Mouse (Mus musculus) brown adipose tissue, adult 24 weeks (tissue): ENCODE results near the gene Btbd3. TPM values are rescaled to one million over a fixed set of nuclear protein-coding genes. Genes with fewer than 3 reads are reported as not detected.
A peak's percentile ranks its signal among the peaks of the same experiment; 100 is the strongest.

Experiments used
- H3K27ac ChIP-seq: fragments of 200-500 bp; replicated peaks from 2 replicates; pipeline ENCODE4 v1.5.1; 2012; ENCODE audit warnings: low read depth, mild to moderate bottlenecking, low read length
- H3K4me1 ChIP-seq: fragments of 200-500 bp; 2 replicates; pipeline ENCODE4 v1.6.1; 2012; ENCODE audit warnings: low read length, mixed read lengths; ENCODE audit not compliant: control insufficient read depth, insufficient read depth, insufficient read length
- H3K4me3 ChIP-seq: fragments of 200-500 bp; 2 replicates; pipeline ENCODE4 v1.5.1; 2012; ENCODE audit warnings: low read depth, mild to moderate bottlenecking, low read length, moderate library complexity; ENCODE audit not compliant: insufficient read depth
- polyA plus RNA-seq: library from polyadenylated mRNA; stranded (reverse); fragments of >200 nt; gene quantifications from 2 replicates; pipeline ENCODE4 v1.2.4, GENCODE M21; 2012; ENCODE audit not compliant: missing spikeins, insufficient read depth, insufficient read length

The Btbd3 gene
- 9.1 and 9.5 TPM in 2 replicates for polyA plus RNA-seq

DNA sequence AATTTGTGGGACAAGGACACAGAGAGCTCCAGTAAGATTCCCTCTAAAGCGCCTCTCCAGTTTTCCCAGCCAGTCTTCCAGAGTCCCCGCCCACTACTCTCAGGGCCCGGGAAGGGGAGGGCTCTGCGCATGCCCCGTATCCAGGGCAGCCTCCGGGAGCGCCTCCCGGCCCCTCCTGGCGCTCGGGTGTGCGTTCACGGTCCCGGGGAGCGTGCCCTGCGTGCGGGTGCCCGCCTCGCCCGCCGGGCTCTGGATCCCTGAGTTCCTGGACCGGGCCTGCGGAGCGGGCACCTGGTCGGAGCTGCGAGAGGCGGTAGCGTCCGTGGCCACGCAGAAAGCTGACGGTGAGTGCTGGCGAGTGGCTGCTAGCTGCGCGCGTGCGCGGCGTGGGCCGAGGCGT, at the start of gene Btbd3:
TSS of gene Btbd3 (plus strand) at position 155 of the 400 bp plus-strand sequence.
- peak within 1 kb of the TSS; percentile 99 for H3K4me3 ChIP-seq
- peaks cover 16% of the 10 kb centered on the region for H3K4me1 ChIP-seq
- H3K27ac ChIP-seq = peak within 1 kb of the TSS; percentile 89

DNA sequence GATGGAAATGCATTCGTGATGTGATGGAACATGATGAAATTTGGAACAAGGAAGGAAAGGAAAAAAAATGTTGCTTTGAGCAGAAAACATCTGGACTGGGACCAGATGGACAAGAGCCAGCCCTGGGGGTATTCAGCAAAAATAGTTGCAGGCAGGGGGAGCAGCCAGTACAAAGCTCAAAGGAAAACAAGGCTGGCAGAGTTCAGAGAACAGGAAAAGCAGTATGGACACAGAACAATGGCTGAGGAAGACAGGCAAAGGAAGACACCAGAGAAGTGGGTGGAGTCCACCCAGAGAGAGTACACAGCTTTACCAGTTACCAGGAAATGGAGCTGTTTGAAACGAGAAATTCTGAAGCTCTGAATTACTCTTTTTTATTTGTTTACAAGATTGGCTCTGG, 40.8 kb upstream of the Btbd3 start:
- no peak overlapping the region for H3K4me3 ChIP-seq
- H3K27ac ChIP-seq = peak overlapping the region; percentile 70; the same call in 1 of the 2 replicates
- no peaks in the 10 kb centered on the region; the same call in 1 of the 2 replicates for H3K4me1 ChIP-seq

DNA sequence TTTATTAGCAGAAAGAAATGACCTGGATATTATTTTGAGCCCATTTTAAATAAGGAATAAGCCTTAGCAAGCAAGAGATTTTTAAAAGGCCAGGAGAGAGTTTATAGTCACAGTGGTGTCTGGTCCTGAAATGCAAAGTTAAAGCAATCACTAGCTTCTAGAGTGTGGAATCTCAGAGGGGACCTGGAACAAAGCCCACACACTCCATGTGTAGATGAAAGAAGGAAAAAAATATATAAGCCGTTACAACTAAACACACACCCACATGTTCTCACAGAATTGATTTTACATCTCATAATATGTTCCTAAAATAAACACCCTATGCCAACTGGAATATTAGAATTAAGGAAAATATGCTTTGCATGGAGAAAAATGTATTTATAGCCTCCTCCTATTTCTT, 36.1 kb upstream of the Btbd3 start:
- no peak overlapping the region for H3K27ac ChIP-seq

DNA sequence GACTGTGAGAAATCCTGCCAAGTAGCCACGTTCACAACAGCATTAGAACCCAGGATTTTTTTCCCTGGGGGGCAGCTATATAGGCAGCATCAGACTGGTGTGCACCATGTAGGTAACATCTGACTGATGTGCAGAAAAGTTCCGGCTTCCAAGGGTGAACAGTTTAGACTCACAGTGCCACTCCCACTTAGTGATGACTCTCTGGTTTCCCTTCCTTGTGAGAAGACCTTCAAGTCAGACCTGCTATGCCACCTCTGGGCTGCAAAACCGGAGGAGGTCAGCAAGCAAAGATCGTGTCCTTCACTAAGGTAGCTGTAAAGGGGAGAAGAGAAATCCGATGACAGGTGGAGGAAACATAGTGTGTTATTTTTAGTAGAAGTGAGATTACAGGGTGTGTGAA, 24.1 kb upstream of the Btbd3 start:
- Histone ChIP-seq H3K4me3 (no peak overlapping the region), H3K4me1 (no peaks in the 10 kb centered on the region), H3K27ac (no peak overlapping the region)

More for the DNA sequence above, 36.1 kb upstream of the Btbd3 start:
- Histone ChIP-seq H3K4me1 (no peaks in the 10 kb centered on the region; the same call in 1 of the 2 replicates), H3K4me3 (no peak overlapping the region)

DNA sequence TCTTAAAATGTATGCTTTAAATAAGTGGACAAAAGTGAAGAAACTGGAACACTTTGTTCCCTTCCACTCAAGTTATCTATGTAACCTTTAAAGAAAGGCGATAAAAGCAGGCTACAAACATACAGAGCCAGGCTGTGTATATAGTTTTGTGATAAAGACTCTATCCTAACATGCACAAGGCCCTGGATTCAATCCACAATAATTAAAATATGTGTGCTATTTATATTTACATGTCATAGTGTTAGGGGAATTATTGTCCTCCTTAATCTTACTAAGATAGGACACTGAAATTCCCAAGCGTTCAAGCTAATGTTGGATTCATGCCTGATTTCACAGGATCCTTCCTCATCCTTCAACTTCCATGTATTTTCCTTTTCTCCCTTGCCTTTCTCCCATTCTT, 20.2 kb upstream of the Btbd3 start:
- Histone ChIP-seq H3K4me3 (no peak overlapping the region), H3K4me1 (no peaks in the 10 kb centered on the region), H3K27ac (no peak overlapping the region; the same call in 1 of the 2 replicates)

DNA sequence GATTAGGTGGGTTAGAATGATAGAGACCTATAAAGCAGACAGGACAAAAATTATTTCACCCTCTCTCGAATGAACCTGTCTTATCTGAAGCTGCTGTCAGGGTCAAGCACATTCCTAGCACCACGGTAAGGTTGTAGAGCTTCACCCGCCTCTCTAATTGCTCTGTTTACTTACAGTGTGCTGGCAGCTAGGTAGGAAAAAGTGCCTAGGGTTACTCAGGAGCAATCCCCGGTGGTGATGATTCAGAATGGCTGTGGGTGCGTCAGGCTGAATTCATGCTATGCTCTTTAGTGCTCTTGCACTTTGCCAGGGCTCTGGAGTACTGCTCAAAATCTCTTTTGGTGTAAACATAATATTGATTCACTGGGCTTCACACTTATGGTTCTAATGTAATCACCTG, 13.9 kb upstream of the Btbd3 start:
- H3K4me1 ChIP-seq = peaks cover 3% of the 10 kb centered on the region; the same call in 1 of the 2 replicates
- H3K4me3 ChIP-seq = no peak overlapping the region
- H3K27ac ChIP-seq = no peak overlapping the region

DNA sequence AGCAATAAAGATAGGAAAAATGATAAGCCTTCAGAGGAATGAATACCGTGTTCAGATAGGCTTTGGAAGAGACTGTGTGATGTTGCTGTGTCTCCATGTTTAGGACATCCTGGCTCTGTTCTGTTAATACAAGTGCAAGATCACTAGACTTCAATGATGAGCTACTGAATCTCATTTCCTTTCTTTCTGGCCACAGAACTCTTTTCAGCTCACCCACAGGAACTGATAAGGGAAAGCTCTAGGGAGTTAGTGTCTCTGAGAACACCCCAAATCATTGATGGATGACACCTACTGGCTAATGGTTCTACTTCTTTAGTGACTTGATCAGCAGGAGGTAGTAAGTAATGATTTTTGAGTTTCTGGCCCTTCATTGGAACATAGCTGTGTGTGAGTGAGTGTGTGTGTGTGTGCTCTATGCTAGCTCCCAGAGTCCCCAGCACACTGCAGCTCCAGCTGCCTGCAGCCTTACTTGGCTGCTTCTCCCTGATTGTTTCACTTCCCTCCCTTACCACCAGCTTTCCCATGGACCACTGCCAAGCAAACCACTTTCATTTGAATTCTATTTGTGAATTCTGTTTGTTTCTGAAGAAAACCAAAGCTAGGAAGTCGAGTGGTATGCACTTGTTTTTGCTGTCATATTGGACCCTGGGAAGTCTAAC, 10.6 kb upstream of the Btbd3 start:
- H3K27ac ChIP-seq = 0 out of 2 replicates have a peak overlapping the region, but pooled peaks have one; percentile 21
- H3K4me1 ChIP-seq = peaks cover 3% of the 10 kb centered on the region; the same call in 1 of the 2 replicates
- 0 out of 2 replicates have a peak overlapping the region, but pooled peaks have one; percentile 12 for H3K4me3 ChIP-seq

DNA sequence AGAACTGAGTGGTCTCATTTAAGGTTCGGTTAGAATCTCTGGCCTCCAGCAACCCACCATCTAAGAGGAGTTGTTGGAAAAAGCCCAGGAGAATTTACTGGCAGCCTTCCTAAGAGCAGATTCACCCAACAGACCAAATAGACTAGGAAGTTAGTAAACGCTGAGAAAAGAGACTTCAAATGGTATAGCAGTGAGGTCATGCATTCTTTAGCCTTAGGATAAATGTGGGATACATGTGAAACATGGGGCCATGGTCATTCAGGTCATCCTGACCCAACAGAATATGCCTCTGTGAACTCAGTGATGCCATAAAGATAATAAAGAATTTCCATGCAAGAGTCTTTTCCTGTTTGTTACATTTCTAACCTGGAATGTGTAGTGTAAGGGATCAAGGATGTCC, 8.4 kb upstream of the Btbd3 start:
- Histone ChIP-seq H3K27ac (no peak overlapping the region), H3K4me1 (peaks cover 3% of the 10 kb centered on the region; the same call in 1 of the 2 replicates), H3K4me3 (no peak overlapping the region)

DNA sequence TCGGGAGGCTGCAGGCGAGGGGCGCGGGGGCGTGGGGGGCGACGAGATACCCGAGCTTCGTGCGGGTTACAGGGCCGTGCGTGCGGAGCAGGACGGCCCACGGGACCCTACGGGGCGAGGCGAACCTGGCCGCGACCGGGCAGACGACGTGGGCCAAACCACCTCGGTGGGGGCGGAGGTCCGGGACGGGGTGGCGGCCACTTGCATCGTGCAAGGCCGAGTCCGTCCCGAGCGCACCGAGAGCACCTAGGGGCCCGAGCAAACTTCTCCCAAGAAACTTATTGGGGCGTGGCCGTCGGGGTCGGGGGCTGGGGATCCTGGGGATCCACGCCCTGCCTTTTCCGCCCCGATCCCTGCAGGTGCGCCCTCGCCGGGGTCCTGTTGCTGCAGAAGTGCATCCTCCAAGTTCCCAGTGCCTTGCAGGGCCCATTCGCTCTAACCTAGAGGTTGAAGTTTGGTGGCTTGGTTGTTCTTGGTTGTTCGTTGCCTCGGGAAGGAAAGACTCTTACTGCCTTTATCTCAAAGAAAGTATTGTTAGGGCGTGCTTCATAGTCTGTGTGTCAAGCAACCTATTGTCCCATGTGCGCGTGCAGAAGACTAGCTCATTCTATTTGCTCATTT, 596 bp downstream of the Btbd3 start:
- H3K4me1 ChIP-seq = peaks cover 18% of the 10 kb centered on the region
- peak overlapping the region; percentile 99 for H3K4me3 ChIP-seq
- peak overlapping the region; percentile 63 for H3K27ac ChIP-seq

DNA sequence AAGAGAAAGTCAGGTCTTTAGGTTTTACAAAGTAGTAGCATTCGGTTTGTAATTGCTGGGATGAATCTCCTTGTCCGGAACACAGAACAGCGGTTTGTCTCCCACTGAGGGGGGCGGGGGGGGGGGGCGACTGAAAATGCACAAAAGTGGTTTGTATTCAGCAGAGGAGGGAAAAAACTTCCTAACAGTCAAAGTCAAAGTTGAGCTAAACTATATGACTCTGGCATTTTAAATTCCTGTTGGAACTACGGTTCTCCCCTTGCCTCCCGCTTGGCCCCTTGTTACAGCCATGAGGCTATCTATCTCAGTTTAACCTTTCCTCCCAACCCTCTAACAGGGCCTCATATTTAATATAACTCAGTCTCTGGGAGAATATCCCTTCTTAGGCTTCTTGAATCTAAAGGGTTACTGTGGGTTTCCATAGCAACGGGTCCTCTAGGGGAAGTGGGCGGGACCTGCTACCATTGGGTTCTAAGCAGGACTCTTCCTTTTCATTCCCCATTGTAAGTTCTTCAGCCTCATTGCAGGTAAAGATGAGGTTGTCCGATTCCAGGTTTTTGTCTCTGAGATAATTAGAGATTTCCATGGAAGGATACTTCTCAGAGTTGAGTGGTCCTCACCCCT, 1.4 kb downstream of the Btbd3 start:
- H3K4me1 ChIP-seq = peaks cover 22% of the 10 kb centered on the region
- H3K4me3 ChIP-seq = peak overlapping the region; percentile 99
- H3K27ac ChIP-seq = 0 out of 2 replicates have a peak overlapping the region, but pooled peaks have one; percentile 25

DNA sequence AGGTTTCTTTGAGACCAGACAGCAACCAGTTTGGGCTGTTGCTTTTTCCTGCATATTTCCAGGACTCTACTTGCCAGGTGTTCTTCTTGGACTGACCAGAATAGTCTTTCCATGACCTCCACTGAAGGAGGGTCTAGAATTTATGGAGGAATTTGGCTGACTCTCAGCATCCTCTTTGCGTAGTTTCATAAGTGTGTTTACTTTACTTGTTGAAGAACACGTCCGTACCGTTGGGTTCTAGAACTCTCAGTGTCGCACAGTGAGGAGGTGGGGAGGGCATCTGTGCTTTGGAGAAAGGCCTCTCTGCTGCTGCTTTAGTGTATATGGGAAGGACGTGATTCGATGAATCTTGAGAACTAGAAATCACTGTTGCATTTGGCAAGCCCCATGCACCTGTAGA, 4.8 kb downstream of the Btbd3 start:
- H3K4me3 ChIP-seq = no peak overlapping the region
- peak overlapping the region; percentile 46 for H3K27ac ChIP-seq
- peaks cover 31% of the 10 kb centered on the region for H3K4me1 ChIP-seq

DNA sequence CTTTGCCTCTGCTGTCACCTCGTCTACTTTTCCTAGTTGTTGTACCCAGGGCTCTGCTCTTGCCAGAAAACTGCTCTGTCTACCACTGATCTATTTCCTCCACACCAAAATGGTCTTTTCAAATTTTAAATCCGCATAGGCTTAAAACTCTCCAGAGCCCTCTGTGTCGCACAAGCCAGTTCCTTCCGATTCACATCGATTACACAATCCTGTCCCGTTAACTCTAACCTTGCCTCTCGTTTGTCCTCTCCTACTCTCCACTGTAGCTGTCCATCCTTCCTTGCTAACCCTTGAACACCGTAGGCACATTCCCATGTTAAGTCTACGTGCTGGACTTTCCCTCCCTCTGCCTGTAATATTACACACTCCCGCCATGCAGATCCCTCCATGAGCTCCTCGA, 6.5 kb downstream of the Btbd3 start:
- Histone ChIP-seq H3K27ac (peak overlapping the region; percentile 26), H3K4me1 (peaks cover 34% of the 10 kb centered on the region), H3K4me3 (peak overlapping the region; percentile 47)

DNA sequence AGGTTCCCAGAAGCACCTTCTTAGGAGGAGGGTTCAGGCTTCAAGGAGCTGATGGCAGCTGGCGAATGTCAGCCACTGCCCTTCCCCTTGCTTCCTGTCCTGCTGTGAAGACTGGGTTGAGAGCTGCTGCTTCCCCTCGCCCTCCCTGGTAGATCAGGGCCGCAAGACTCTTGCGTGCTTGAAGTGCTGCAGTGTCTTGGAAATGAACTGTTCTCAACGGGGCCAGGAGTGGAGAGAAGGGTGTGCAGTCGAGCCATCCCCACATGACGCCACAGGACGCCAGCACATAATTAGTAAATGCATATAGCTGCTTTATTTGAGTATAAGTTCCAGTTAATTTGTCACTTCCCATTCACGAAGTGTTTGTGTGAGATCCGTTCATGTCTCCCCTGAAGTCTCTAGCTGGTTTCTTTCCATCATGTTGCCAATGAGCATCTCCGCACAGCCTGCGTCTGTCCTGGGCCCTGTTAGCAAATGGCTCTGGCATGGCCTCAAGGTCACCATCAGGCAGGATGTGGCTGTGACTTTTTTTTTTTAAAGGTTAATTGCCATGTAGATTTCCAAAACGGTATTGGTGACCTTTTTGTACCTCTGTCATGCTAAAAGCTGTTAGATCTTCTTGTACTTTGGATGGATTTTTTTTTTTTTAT, 9.1 kb downstream of the Btbd3 start:
- peak overlapping the region; percentile 32 for H3K27ac ChIP-seq
- no peak overlapping the region; the same call in 1 of the 2 replicates for H3K4me3 ChIP-seq
- H3K4me1 ChIP-seq = peaks cover 29% of the 10 kb centered on the region

DNA sequence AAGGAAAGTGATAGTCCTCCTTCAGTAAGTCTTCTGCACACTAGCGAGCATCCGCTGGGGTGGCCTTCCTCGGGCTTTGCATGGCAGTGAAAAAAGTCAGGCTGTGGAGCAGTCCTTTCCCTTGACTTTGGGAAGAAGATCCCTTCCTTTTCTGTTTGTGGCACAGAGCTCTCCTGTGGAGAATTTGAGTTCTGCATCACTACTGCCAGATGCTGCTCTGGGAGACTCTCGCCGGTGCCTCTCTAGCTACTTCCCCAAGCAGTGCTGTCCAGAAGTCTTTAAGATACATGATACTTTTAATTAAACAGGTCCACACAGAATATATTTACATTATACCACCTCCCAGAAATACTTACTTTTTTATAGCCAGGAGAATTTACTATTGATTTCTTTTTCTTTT, 10.3 kb downstream of the Btbd3 start:
- peaks cover 19% of the 10 kb centered on the region for H3K4me1 ChIP-seq
- H3K4me3 ChIP-seq = no peak overlapping the region
- no peak overlapping the region for H3K27ac ChIP-seq
